Mouse (Mus musculus) liver, postnatal 0 days (tissue): Measurements from ENCODE around the gene Acod1. TPM values are rescaled to one million over a fixed set of nuclear protein-coding genes. Genes with fewer than 3 reads are reported as not detected.
A peak's percentile ranks its signal among the peaks of the same experiment; 100 is the strongest.

Experiments
- ATAC-seq: fragments of 200-750 bp; cut with Nextera tagmentation; 2 replicates; pipeline ENCODE4 v1.8.0; 2017; ENCODE audit warnings: mild to moderate bottlenecking, moderate library complexity
- DNase-seq: peaks from one replicate; pipeline ENCODE4 v3.0.0-alpha.2; 2016
- H3K27ac ChIP-seq: fragments of 300-500 bp; sonication (generic); 2 replicates; pipeline ENCODE4 v1.5.1; 2014; ENCODE audit warnings: antibody characterized with exemption, moderate library complexity, mild to moderate bottlenecking, low read depth
- H3K27me3 ChIP-seq: fragments of 300-500 bp; sonication (generic); 2 replicates; pipeline ENCODE4 v1.6.1; 2014; ENCODE audit warnings: low read length, control low read depth, mixed read lengths; ENCODE audit not compliant: insufficient read depth
- H3K36me3 ChIP-seq: fragments of 300-500 bp; sonication (generic); replicated peaks from 2 replicates; pipeline ENCODE4 v1.6.1; 2014; ENCODE audit warnings: mild to moderate bottlenecking, control low read depth, low read length, moderate library complexity, mixed read lengths; ENCODE audit not compliant: insufficient read depth
- H3K4me1 ChIP-seq: fragments of 300-500 bp; sonication (generic); 2 replicates; pipeline ENCODE4 v1.6.1; 2014; ENCODE audit warnings: antibody characterized with exemption, mild to moderate bottlenecking, control low read depth; ENCODE audit not compliant: insufficient read depth
- H3K4me2 ChIP-seq: fragments of 300-500 bp; sonication (generic); 2 replicates; pipeline ENCODE4 v1.6.1; 2014; ENCODE audit warnings: low read depth, mild to moderate bottlenecking, low read length, moderate library complexity, mixed read lengths
- H3K4me3 ChIP-seq: fragments of 300-500 bp; sonication (generic); 2 replicates; pipeline ENCODE4 v1.5.1; 2014; ENCODE audit warnings: low read depth, low read length
- H3K9ac ChIP-seq: fragments of 300-500 bp; sonication (generic); replicated peaks from 2 replicates; pipeline ENCODE4 v1.6.1; 2014; ENCODE audit warnings: mild to moderate bottlenecking, moderate library complexity
- H3K9me3 ChIP-seq: fragments of 300-500 bp; sonication (generic); 2 replicates; pipeline ENCODE4 v1.6.1; 2016; ENCODE audit warnings: mild to moderate bottlenecking, control low read depth, low read length, mixed read lengths
- CTCF ChIP-seq: sonication (generic); IDR thresholded peaks from 2 replicates; pipeline ENCODE4 v1.5.1; 2016; ENCODE audit warnings: antibody characterized with exemption, low read depth
- EP300 ChIP-seq: IDR thresholded peaks from 2 replicates; pipeline ENCODE4 v1.6.1; 2016; ENCODE audit warnings: antibody characterized with exemption, low read depth, mild to moderate bottlenecking
- WGBS: fragments of 180-500 bp; shearing (Covaris S2); extraction: QIAGEN DNeasy Blood & Tissue Kit; methylation state at CpG from one replicate; pipeline ENCODE4 v1.1.7; 2014; ENCODE audit not compliant: insufficient replicate concordance; 5-methylcytosine and 5-hydroxymethylcytosine counted together
- polyA plus RNA-seq: library from polyadenylated mRNA; unstranded; fragments of >200 nt; fragmentation: Nextera tagmentation; extraction: Ambion mirVana; gene quantifications from 2 replicates; pipeline ENCODE4 v1.2.1, GENCODE M21; 2015

Gene Acod1
- polyA plus RNA-seq, 1 experiment from 2014 or later, result not detected

DNA sequence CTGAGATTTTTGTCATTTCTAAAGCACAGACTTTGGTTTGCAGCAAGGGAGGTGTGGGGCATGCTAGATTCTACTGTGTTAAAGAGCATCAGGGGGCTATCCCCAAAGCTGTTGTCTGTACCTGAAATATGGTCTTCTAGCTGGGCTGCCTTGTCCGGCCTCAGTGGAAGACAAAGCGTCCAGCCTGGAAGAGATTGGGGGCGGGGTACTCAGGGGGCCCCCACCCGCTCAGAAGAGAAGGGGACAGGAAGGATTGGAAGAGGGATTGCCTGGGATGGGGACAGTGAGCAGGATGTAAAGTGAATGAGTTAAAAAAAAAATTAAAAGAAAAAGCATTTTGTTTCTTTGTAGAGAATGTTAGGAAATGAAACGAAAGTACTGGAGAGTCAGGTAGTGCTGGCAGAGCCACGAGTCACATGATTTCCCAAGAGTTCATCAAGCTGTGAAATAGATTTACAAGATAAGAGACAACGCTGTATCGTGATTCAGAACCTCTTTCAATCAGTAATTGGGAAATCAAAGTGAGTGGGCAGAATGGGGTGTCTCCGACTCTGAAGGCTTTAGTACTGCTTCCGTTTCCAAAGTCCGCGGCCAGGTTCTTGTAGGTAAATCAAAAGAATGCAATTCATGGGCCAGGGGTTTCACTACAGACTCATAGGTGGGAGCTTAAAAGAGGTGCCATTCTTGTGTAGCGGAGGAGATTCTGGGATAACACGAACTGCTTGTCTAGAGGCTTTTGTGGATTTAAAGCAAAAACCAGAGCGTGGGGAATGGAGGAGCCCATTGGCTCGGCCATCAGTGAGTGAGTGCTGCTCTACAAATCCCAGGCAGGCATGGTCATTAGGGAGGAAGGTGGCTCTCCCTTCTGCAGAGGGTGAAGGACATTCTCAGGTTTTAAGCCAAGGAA lies 31.5 kb downstream of the Acod1 start:
- H3K27ac ChIP-seq, result no peak overlapping the region
- no peak overlapping the region for H3K4me2 ChIP-seq
- no peak overlapping the region for H3K4me3 ChIP-seq
- DNase-seq (no peak), ATAC-seq (peak; percentile 43; the same call in 1 of the 2 replicates)
- 85% methylated on average over 16 of the region's 16 CpGs for WGBS
- H3K4me1 ChIP-seq, result no peaks in the 10 kb centered on the region
- H3K9ac ChIP-seq, result no peak overlapping the region
- no peaks in the 10 kb centered on the region for H3K9me3 ChIP-seq
- H3K36me3 ChIP-seq, result peaks cover 60% of the 10 kb centered on the region
- H3K27me3 ChIP-seq, result no peaks in the 10 kb centered on the region
- TF ChIP-seq CTCF (no peak), EP300 (no peak)

DNA sequence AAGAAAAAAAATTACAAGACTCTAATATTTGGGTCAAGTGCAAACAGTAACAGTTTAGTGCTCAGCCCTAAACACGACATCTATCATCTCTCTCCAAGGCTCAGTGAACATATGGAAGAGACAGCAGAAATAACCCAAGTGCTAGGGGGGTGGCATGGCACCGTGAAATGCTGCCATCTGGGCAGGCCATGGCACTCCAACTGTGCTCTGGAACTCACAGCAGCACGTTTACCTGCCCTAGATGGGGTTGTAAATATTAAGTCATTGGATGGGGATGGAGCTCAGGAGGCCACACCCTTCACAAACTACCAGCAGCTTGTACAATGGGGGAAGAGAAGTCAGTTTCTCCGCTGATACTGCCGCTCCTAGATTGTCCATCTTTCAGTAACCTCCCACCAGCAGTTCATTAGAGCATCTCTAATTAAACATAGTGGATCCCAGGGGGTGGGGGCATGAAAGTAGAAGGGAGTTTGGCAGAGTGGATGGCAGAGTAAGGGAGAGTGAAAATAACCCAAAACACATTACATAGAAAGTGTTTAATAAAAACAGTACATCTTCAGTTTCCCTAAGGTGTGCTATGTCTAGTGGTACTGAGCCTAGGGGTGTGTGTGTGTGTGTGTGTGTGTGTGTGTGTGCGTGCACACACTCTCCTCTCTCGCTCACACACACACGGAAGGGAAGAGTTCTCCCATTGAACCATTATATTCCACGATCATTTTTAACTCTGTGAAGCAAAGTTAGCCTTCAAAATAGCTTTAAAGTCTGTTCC lies 32.6 kb downstream of the Acod1 start:
- WGBS, result 83% methylated on average over 9 of the region's 9 CpGs
- H3K9me3 ChIP-seq, result no peaks in the 10 kb centered on the region

DNA sequence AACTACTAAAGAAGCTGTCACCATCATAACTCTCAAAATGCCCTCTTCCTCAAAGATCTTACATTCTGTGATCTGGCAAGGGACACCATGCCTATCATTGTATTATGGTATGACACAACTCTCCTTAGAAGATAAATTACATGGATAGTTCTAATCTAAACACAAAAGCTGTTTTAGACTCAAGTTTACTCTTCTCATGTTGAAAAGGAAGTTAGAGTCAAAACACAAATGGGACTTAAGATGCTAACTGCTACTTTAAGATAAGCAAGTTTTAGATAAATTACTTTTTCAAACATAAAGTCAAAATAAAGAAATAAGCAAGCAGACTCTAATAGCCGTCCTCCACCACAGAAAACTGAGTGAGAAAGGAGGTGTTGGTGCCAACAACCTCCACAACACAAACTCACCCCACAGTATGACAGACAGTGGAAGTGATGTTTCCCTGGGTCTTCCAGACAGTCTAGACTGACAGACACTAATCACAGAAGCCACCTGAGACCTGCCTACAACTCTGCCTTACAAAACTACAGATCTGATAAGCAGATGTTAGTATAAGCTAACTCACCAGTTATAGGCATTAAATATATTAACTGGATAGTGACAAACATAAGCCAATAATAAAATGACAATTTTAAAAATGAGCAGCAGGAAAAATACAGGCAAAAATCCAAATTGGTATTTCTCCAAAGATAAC lies 39.2 kb downstream of the Acod1 start:
- Histone ChIP-seq H3K4me1 (peaks cover 24% of the 10 kb centered on the region), H3K4me2 (peak overlapping the region; percentile 36), H3K4me3 (no peak overlapping the region), H3K9ac (no peak overlapping the region), H3K27me3 (no peaks in the 10 kb centered on the region), H3K36me3 (peaks cover 62% of the 10 kb centered on the region), H3K27ac (peak overlapping the region; percentile 84), H3K9me3 (no peaks in the 10 kb centered on the region)
- ATAC-seq (peak; percentile 32), DNase-seq (no peak)
- WGBS, result 73% methylated on average over 1 of the region's 1 CpGs
- no peak for TF ChIP-seq EP300
- TF ChIP-seq CTCF, result no peak

More for the DNA sequence above, 32.6 kb downstream of the Acod1 start:
- H3K36me3 ChIP-seq, result peaks cover 55% of the 10 kb centered on the region
- no peak overlapping the region for H3K4me2 ChIP-seq
- H3K27me3 ChIP-seq, result no peaks in the 10 kb centered on the region
- H3K9ac ChIP-seq, result no peak overlapping the region
- no peak for TF ChIP-seq CTCF
- no peak for TF ChIP-seq EP300
- no peaks in the 10 kb centered on the region for H3K4me1 ChIP-seq
- no peak overlapping the region for H3K4me3 ChIP-seq
- DNase-seq, result no peak
- no peak overlapping the region for H3K27ac ChIP-seq
- peak; percentile 15; the same call in 1 of the 2 replicates for ATAC-seq

DNA sequence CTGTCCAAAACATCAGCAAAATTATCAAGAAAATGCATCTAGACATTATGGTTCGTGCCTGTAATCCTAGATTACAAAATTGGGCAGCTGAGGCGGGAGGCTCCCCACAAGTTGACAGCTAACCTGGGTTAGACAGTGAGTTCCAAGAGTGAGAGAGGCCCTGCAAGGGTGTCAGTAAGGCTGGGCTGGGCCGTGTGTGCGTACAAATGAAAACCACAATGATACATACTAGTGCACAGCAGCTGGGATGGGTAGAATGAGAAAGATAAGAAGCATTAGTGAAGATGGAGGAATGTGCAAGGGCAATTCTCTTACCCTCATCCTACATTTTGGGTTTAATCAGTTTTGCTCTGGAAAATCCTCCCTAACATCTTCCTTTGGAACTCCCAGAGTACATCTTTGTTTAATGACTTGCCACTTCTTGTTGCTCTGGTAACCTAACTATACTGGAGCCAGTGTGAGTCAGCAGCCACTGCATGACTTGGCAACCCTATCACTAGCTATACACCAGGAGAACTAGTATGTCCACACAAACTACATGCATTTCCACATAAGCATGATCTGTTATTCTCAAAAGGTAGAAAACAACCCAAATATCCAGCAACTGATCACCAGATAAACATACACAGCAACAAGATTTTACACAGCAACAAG lies 40.0 kb downstream of the Acod1 start:
- Histone ChIP-seq H3K27ac (peak overlapping the region; percentile 84), H3K9ac (no peak overlapping the region), H3K9me3 (no peaks in the 10 kb centered on the region), H3K4me2 (peak overlapping the region; percentile 36), H3K4me1 (peaks cover 24% of the 10 kb centered on the region), H3K27me3 (no peaks in the 10 kb centered on the region), H3K4me3 (no peak overlapping the region), H3K36me3 (peaks cover 67% of the 10 kb centered on the region)
- ATAC-seq (peak; percentile 93), DNase-seq (peak; percentile 69)
- TF ChIP-seq EP300 (peak; percentile 78), CTCF (no peak)
- 49% methylated on average over 4 of the region's 4 CpGs for WGBS

DNA sequence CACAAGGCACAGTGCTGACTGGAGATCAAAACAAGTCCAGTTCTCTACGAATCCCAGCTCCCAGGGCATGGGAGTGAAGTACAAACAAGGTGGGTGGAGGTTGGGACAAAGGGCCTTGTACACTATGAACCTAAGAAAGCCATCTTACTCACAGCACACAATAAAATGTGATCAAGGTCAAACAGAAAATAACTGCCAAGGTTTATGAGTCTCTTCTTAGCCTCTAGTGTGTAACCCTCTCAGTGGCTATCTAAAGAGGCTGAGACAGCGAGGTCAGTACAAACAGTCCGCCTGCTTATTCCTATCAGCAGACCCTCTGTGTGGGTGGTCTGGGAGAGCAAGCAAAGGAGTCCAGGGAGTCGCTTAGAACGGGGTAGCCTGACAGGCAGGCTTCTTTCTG lies 41.1 kb downstream of the Acod1 start:
- H3K4me3 ChIP-seq, result no peak overlapping the region
- no peaks in the 10 kb centered on the region for H3K27me3 ChIP-seq
- H3K4me1 ChIP-seq, result peaks cover 24% of the 10 kb centered on the region
- H3K9me3 ChIP-seq, result no peaks in the 10 kb centered on the region
- WGBS, result 86% methylated on average over 5 of the region's 5 CpGs
- TF ChIP-seq EP300, result peak; percentile 32; the same call in 1 of the 2 replicates
- TF ChIP-seq CTCF, result no peak
- DNase-seq (no peak), ATAC-seq (no peak)
- no peak overlapping the region for H3K9ac ChIP-seq
- H3K4me2 ChIP-seq, result no peak overlapping the region
- peaks cover 68% of the 10 kb centered on the region for H3K36me3 ChIP-seq
- H3K27ac ChIP-seq, result peak overlapping the region; percentile 84
